19 mouse cellular contexts compared by ENCODE assay signal in genomic region chr4:154445721-154446120, GRCm38 (mm10).
"Had no signal": no experiment of that assay in that cellular context is flagged by ENCODE, and none has a peak within 500 bp of the region (broad histone marks: within the 10 kb centered on the region; RNA-seq: fewer than 3 reads in every experiment).

No protein-coding gene starts in this region.

- H3K9ac ChIP-seq: lung, embryonic 14.5 days; midbrain, embryonic 12.5 days; neural tube, embryonic 13.5 days; neural tube, embryonic 15.5 days had no signal

- H3K4me2 ChIP-seq: lung, embryonic 14.5 days; midbrain, embryonic 12.5 days; neural tube, embryonic 13.5 days; neural tube, embryonic 15.5 days had no signal

- H3K36me3 ChIP-seq: midbrain, embryonic 10.5 days; midbrain, embryonic 12.5 days; neural tube, embryonic 13.5 days; neural tube, embryonic 15.5 days had no signal

- DNase-seq: lung, adult 18-20 months; lung, embryonic 14.5 days; lung, postnatal 10 days; lung, postnatal 4 days; midbrain, embryonic 14.5 days; retina, postnatal 1 day; right cerebral cortex, adult 18-20 months; right cerebral cortex, postnatal 25 days; right cerebral cortex, postnatal 4 days; spleen, adult 18-20 months; thymus, adult 2 months; thymus, postnatal 25 days; thymus, postnatal 4 days had no signal

- H3K27ac ChIP-seq: midbrain, embryonic 12.5 days; neural tube, embryonic 13.5 days; neural tube, embryonic 15.5 days had no signal

- ATAC-seq: midbrain, embryonic 16.5 days had no signal

- H3K4me3 ChIP-seq: midbrain, embryonic 10.5 days; midbrain, embryonic 12.5 days; myocyte; neural tube, embryonic 13.5 days; neural tube, embryonic 15.5 days had no signal

- H3K9me3 ChIP-seq: midbrain, embryonic 10.5 days; midbrain, embryonic 12.5 days; neural tube, embryonic 13.5 days; neural tube, embryonic 15.5 days had no signal
